Mouse (Mus musculus) limb, embryonic 11.5 days (tissue): ENCODE results near the gene Traf1. TPM values are rescaled to one million over a fixed set of nuclear protein-coding genes. Genes with fewer than 3 reads are reported as not detected.

Experiments
- ATAC-seq: fragments of 200-750 bp; cut with Nextera tagmentation; 2 replicates; pipeline ENCODE4 v1.8.0; 2017; ENCODE audit warnings: low read depth; ENCODE audit not compliant: insufficient number of reproducible peaks, low FRiP score, low TSS enrichment
- DNase-seq: peaks from one replicate; pipeline ENCODE4 v3.0.0-alpha.2; 2015; ENCODE audit warnings: low spot score
- H3K27ac ChIP-seq: fragments of 300-500 bp; sonication (generic); replicated peaks from 2 replicates; pipeline ENCODE4 v1.5.1; 2014; ENCODE audit warnings: low read depth, mild to moderate bottlenecking, low read length
- H3K27me3 ChIP-seq: fragments of 300-500 bp; sonication (generic); 2 replicates; pipeline ENCODE4 v1.6.1; 2014; ENCODE audit warnings: mild to moderate bottlenecking, low read length, mixed read lengths; ENCODE audit not compliant: control insufficient read depth, insufficient read depth
- H3K36me3 ChIP-seq: fragments of 300-500 bp; sonication (generic); 2 replicates; pipeline ENCODE4 v1.6.1; 2014; ENCODE audit warnings: mild to moderate bottlenecking, low read length, moderate library complexity, mixed read lengths; ENCODE audit not compliant: control insufficient read depth, insufficient read depth
- H3K4me1 ChIP-seq: fragments of 300-500 bp; sonication (generic); 2 replicates; pipeline ENCODE4 v1.6.1; 2014; ENCODE audit warnings: low read length, mixed read lengths; ENCODE audit not compliant: control insufficient read depth, insufficient read depth
- H3K4me2 ChIP-seq: fragments of 300-500 bp; sonication (generic); 2 replicates; pipeline ENCODE4 v1.6.1; 2014; ENCODE audit warnings: low read depth, mild to moderate bottlenecking, moderate library complexity; ENCODE audit not compliant: severe bottlenecking
- H3K4me3 ChIP-seq: fragments of 300-500 bp; sonication (generic); 2 replicates; pipeline ENCODE4 v1.5.1; 2014; ENCODE audit warnings: low read depth, low read length
- H3K9ac ChIP-seq: fragments of 300-500 bp; sonication (generic); 2 replicates; pipeline ENCODE4 v1.6.1; 2014; ENCODE audit warnings: mild to moderate bottlenecking, low read length
- H3K9me3 ChIP-seq: fragments of 300-500 bp; sonication (generic); 2 replicates; pipeline ENCODE4 v1.6.1; 2016; ENCODE audit warnings: low read length; ENCODE audit not compliant: control insufficient read depth
- WGBS: fragments of 180-500 bp; shearing (Covaris S2); extraction: QIAGEN DNeasy Blood & Tissue Kit; methylation state at CpG from one replicate; pipeline ENCODE4 v1.1.7; 2014; 5-methylcytosine and 5-hydroxymethylcytosine counted together
- polyA plus RNA-seq: library from polyadenylated mRNA; unstranded; fragments of >200 nt; fragmentation: Nextera tagmentation; extraction: Ambion mirVana; gene quantifications from 2 replicates; pipeline ENCODE4 v1.2.1, GENCODE M21; 2014

Gene Traf1
- polyA plus RNA-seq, 1 experiment from 2014 or later = 0.15 TPM

DNA sequence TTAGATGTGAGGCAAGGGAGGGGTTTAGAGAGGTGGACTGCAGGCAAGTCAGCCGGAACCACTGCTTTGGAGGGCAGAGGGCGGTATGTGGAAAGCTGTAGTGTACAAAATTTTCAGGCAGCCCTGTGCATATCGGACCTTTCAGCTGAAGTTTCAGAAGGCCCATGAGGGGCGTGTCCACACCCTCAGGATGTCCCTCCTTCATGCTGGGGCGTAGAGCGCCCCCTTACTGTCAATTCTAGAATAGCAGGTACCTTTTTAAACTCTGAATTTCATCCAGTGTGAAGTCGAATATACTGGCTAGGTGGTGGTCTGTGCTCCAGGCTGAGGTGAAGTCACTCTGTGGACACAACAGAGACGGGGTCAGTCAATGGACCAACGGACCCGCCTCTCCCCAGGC lies 63.8 kb downstream of the Traf1 start:
- H3K36me3 ChIP-seq = no peaks in the 10 kb centered on the region
- ATAC-seq (no peak), DNase-seq (peak; percentile 30)
- 0 out of 2 replicates have a peak, but pooled peaks cover 2% of the 10 kb centered on the region for H3K27me3 ChIP-seq
- no peak overlapping the region for H3K9ac ChIP-seq
- H3K4me1 ChIP-seq = no peaks in the 10 kb centered on the region
- H3K4me2 ChIP-seq = no peak overlapping the region
- no peaks in the 10 kb centered on the region for H3K9me3 ChIP-seq
- H3K27ac ChIP-seq = no peak overlapping the region
- H3K4me3 ChIP-seq = no peak overlapping the region
- 27% methylated on average over 10 of the region's 10 CpGs for WGBS

DNA sequence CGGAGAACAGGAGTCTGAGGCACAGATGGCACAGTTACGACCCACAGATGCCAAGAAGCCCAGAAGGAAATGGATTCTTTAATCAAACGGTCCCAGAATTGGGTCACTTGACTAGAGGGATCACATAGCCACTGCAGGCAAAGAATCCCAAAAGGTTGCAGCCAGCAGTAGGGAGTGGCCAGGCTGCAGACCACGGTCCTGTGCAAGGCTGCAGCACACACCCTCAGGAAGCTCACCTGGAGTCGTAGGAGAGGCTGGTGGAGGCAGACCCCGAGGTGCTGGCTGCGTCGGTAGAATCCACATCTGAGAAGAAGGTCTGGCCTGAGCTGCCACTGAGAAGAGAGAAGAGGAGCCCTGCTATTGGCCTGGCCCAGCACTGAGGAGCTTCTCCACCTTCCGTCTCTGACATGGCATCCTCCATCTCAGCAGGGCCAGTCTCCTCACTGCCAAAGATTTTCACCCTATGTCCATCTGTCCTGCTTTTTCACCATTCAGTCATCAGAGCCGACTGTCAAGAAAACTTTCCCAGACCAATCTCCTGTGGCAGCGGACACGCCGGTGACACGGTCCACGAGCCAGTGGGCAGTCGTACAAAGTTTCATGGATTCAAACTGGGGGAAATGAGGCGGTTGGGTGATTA lies 64.6 kb downstream of the Traf1 start:
- no peak overlapping the region for H3K9ac ChIP-seq
- ATAC-seq = no peak
- H3K9me3 ChIP-seq = no peaks in the 10 kb centered on the region
- 77% methylated on average over 17 of the region's 17 CpGs for WGBS
- H3K27ac ChIP-seq = no peak overlapping the region
- no peaks in the 10 kb centered on the region for H3K36me3 ChIP-seq
- H3K27me3 ChIP-seq = 0 out of 2 replicates have a peak, but pooled peaks cover 2% of the 10 kb centered on the region
- no peak overlapping the region for H3K4me2 ChIP-seq
- no peak overlapping the region for H3K4me3 ChIP-seq
- DNase-seq = no peak
- no peaks in the 10 kb centered on the region for H3K4me1 ChIP-seq

DNA sequence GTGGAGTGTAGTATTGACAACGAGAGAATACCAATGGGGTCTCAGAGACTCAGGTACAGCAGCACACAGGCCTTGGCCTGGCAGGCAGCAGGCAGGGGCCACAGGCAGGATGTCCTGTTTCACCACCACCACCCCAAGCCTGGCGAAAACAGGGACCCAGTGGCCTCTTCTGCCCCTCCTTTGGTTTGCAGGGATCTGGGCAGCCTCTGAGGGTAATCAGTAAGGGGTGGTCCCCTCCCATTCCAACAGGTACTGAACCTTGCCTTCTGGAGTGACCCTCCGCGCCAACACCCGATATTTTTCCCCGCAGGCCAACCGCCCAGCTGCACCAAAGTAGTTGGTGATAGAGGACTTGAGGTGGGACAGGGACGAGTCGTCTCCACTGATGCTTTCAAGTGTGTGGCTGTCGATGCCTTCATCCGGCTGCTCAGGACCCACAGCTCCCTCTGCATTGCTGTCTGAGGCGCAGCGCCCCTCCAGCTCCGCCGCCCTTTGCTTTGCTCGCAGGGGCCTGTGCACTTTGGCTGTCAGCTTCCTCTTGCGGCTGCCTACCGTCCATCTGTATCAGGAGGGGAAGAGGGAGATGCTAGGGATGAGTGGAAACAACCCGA lies 66.0 kb downstream of the Traf1 start:
- Histone ChIP-seq H3K36me3 (no peaks in the 10 kb centered on the region), H3K9me3 (no peaks in the 10 kb centered on the region), H3K4me2 (no peak overlapping the region), H3K4me3 (no peak overlapping the region), H3K9ac (no peak overlapping the region), H3K27me3 (0 out of 2 replicates have a peak, but pooled peaks cover 2% of the 10 kb centered on the region), H3K4me1 (no peaks in the 10 kb centered on the region), H3K27ac (no peak overlapping the region)
- WGBS = 78% methylated on average over 19 of the region's 19 CpGs
- ATAC-seq (no peak), DNase-seq (no peak)

DNA sequence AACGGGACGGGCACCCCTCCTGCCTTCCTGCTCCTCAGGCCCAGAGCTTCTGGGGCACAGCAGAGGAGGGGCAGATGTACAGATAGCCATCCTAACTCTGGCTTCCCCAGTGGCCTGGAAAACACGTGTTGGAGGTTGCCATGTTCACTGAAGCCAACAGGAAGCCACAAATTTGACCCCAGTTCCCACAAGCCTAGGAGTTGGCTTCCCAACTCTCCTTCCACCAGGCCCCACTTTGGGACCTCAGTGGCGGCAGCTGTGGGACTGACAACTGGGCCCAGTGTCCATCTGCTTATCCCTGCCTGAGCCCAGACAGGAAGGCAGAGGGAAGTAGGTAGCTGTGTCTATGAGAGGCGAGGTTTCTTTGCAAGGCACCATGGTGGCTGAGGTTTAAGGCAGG lies 67.6 kb downstream of the Traf1 start:
- ATAC-seq (no peak), DNase-seq (no peak)
- H3K36me3 ChIP-seq = no peaks in the 10 kb centered on the region
- H3K4me1 ChIP-seq = no peaks in the 10 kb centered on the region
- H3K4me3 ChIP-seq = no peak overlapping the region
- 77% methylated on average over 5 of the region's 5 CpGs for WGBS
- H3K27me3 ChIP-seq = 0 out of 2 replicates have a peak, but pooled peaks cover 2% of the 10 kb centered on the region
- H3K9me3 ChIP-seq = no peaks in the 10 kb centered on the region
- no peak overlapping the region for H3K27ac ChIP-seq
- no peak overlapping the region for H3K9ac ChIP-seq
- H3K4me2 ChIP-seq = no peak overlapping the region

Other genes with a start within 250 kb of the Traf1 start
- 93.2 and 102 TPM in 2 replicates for gene Gapvd1, start 206.5 kb downstream of the Traf1 start, polyA plus RNA-seq
- gene Hspa5, start 189.8 kb downstream of the Traf1 start, polyA plus RNA-seq = 886 and 955 TPM in 2 replicates
- gene Rabepk, start 161.9 kb downstream of the Traf1 start, polyA plus RNA-seq = 34.9 and 40.5 TPM in 2 replicates
- 67.1 and 74.3 TPM in 2 replicates for gene Fbxw2, start 135.5 kb downstream of the Traf1 start, polyA plus RNA-seq
- gene Gm34653, start 128.8 kb downstream of the Traf1 start, polyA plus RNA-seq = not detected in 2 replicates
- gene Cutal, start 87.4 kb downstream of the Traf1 start, polyA plus RNA-seq = not detected in 2 replicates
- 112 and 128 TPM in 2 replicates for gene Psmd5, start 86.8 kb downstream of the Traf1 start, polyA plus RNA-seq
- 0.28 and 0.32 TPM in 2 replicates for gene Phf19, start 47.7 kb downstream of the Traf1 start, polyA plus RNA-seq
- gene Hc, start 99.7 kb upstream of the Traf1 start, polyA plus RNA-seq = not detected in 2 replicates
- gene AI182371, start 139.8 kb upstream of the Traf1 start, polyA plus RNA-seq = 0.20 TPM in 1 of 2 replicates, not detected in the other
- 34.4 and 36.7 TPM in 2 replicates for gene Cntrl, start 147.7 kb upstream of the Traf1 start, polyA plus RNA-seq
- gene Rab14, start 239.3 kb upstream of the Traf1 start, polyA plus RNA-seq = 219 TPM in 2 replicates